Mouse (Mus musculus) hindbrain, embryonic 12.5 days (tissue): ENCODE results near the gene Ormdl3. TPM values are rescaled to one million over a fixed set of nuclear protein-coding genes. Genes with fewer than 3 reads are reported as not detected.
A peak's percentile ranks its signal among the peaks of the same experiment; 100 is the strongest.
"Not testable (repeated sequence)": the region's sequence is repeated elsewhere in the genome, so short reads cannot be mapped to it uniquely, and the experiment has no call there.

Experiments used
- ATAC-seq: fragments of 200-750 bp; cut with Nextera tagmentation; 2 replicates; pipeline ENCODE4 v1.8.0; 2017; ENCODE audit warnings: moderate TSS enrichment; ENCODE audit not compliant: low FRiP score
- H3K27ac ChIP-seq: fragments of 300-500 bp; sonication (generic); 2 replicates; pipeline ENCODE4 v1.5.1; 2016; ENCODE audit warnings: mild to moderate bottlenecking
- H3K27me3 ChIP-seq: fragments of 300-500 bp; sonication (generic); 2 replicates; pipeline ENCODE4 v1.6.1; 2016; ENCODE audit warnings: mild to moderate bottlenecking
- H3K36me3 ChIP-seq: fragments of 300-500 bp; sonication (generic); 2 replicates; pipeline ENCODE4 v1.6.1; 2016; ENCODE audit warnings: mild to moderate bottlenecking
- H3K4me1 ChIP-seq: fragments of 300-500 bp; sonication (generic); 2 replicates; pipeline ENCODE4 v1.6.1; 2016
- H3K4me2 ChIP-seq: fragments of 300-500 bp; sonication (generic); replicated peaks from 2 replicates; pipeline ENCODE4 v1.6.1; 2016; ENCODE audit warnings: mild to moderate bottlenecking
- H3K4me3 ChIP-seq: fragments of 300-500 bp; sonication (generic); 2 replicates; pipeline ENCODE4 v1.5.1; 2016; ENCODE audit warnings: mild to moderate bottlenecking
- H3K9ac ChIP-seq: fragments of 300-500 bp; sonication (generic); 2 replicates; pipeline ENCODE4 v1.6.1; 2016; ENCODE audit warnings: mild to moderate bottlenecking, moderate library complexity
- H3K9me3 ChIP-seq: fragments of 300-500 bp; sonication (generic); replicated peaks from 2 replicates; pipeline ENCODE4 v1.6.1; 2016; ENCODE audit warnings: mild to moderate bottlenecking
- WGBS: fragments of 180-500 bp; shearing (Covaris S2); methylation state at CpG from one replicate; pipeline ENCODE4 v1.1.7; 2016; 5-methylcytosine and 5-hydroxymethylcytosine counted together
- polyA plus RNA-seq: library from polyadenylated mRNA; unstranded; fragments of >200 nt; fragmentation: Nextera tagmentation; extraction: Ambion mirVana; gene quantifications from 2 replicates; pipeline ENCODE4 v1.2.1, GENCODE M21; 2016

Gene Ormdl3
- 69.8 and 71.4 TPM in 2 replicates for polyA plus RNA-seq

GRCm38 (mm10) chr11:98586892-98587563 is at the start of gene Ormdl3:
Gene Ormdl3, minus strand, starts transcription at chr11:98587368.
- Histone ChIP-seq H3K36me3 (peaks cover 17% of the 10 kb centered on the region), H3K27me3 (no peaks in the 10 kb centered on the region), H3K4me1 (peaks cover 34% of the 10 kb centered on the region), H3K9me3 (no peaks in the 10 kb centered on the region), H3K27ac (peak within 1 kb of the TSS; percentile 86), H3K9ac (peak within 1 kb of the TSS; percentile 90), H3K4me2 (peak within 1 kb of the TSS; percentile 93), H3K4me3 (peak within 1 kb of the TSS; percentile 86)
- peak; percentile 96 for ATAC-seq
- under 1% methylated on average over 49 of the region's 49 CpGs for WGBS

- WGBS, result 32% methylated on average over 10 of the region's 10 CpGs
- not testable (repeated sequence) for H3K4me1 ChIP-seq, H3K27ac ChIP-seq, H3K4me2 ChIP-seq, H3K27me3 ChIP-seq, H3K9ac ChIP-seq, H3K36me3 ChIP-seq, H3K9me3 ChIP-seq, ATAC-seq, H3K4me3 ChIP-seq
Observed at GRCm38 (mm10) chr11:98635312-98635970, 48.3 kb upstream of the Ormdl3 start.

GRCm38 (mm10) chr11:98630646-98631045 is 43.5 kb upstream of the Ormdl3 start:
- no peak overlapping the region for H3K4me2 ChIP-seq
- no peak overlapping the region for H3K27ac ChIP-seq
- no peaks in the 10 kb centered on the region for H3K36me3 ChIP-seq
- H3K4me1 ChIP-seq, result no peaks in the 10 kb centered on the region
- no peak overlapping the region for H3K9ac ChIP-seq
- H3K27me3 ChIP-seq, result 0 out of 2 replicates have a peak, but pooled peaks cover 8% of the 10 kb centered on the region
- no peak overlapping the region for H3K4me3 ChIP-seq
- WGBS, result 90% methylated on average over 5 of the region's 5 CpGs
- no peaks in the 10 kb centered on the region for H3K9me3 ChIP-seq
- no peak for ATAC-seq

- H3K27me3 ChIP-seq, result 0 out of 2 replicates have a peak, but pooled peaks cover 8% of the 10 kb centered on the region
- no peak overlapping the region for H3K27ac ChIP-seq
- H3K4me3 ChIP-seq, result no peak overlapping the region
- H3K4me1 ChIP-seq, result no peaks in the 10 kb centered on the region
- no peak overlapping the region for H3K9ac ChIP-seq
- no peaks in the 10 kb centered on the region for H3K36me3 ChIP-seq
- 0 out of 2 replicates have a peak, but pooled peaks cover under 1% of the 10 kb centered on the region for H3K9me3 ChIP-seq
- WGBS, result 97% methylated on average over 3 of the region's 3 CpGs
- H3K4me2 ChIP-seq, result no peak overlapping the region
- ATAC-seq, result no peak
Observed at GRCm38 (mm10) chr11:98628706-98629105, 41.5 kb upstream of the Ormdl3 start.

GRCm38 (mm10) chr11:98625611-98626410 is 38.6 kb upstream of the Ormdl3 start, which contains the start of the genes Gm12355 and Gsdma3:
Gene Gm12355, minus strand, starts transcription at chr11:98625661.
Gene Gsdma3, plus strand, starts transcription at chr11:98626360.
- Histone ChIP-seq H3K9ac (no peak within 1 kb of the TSS), H3K27me3 (0 out of 2 replicates have a peak, but pooled peaks cover 3% of the 10 kb centered on the region), H3K4me1 (no peaks in the 10 kb centered on the region), H3K9me3 (0 out of 2 replicates have a peak, but pooled peaks cover 9% of the 10 kb centered on the region), H3K4me3 (no peak within 1 kb of the TSS), H3K4me2 (no peak within 1 kb of the TSS), H3K27ac (no peak within 1 kb of the TSS), H3K36me3 (no peaks in the 10 kb centered on the region)
- 89% methylated on average over 10 of the region's 10 CpGs for WGBS
- no peak for ATAC-seq

- not testable (repeated sequence) for H3K27ac ChIP-seq, H3K36me3 ChIP-seq, H3K9me3 ChIP-seq, H3K27me3 ChIP-seq, H3K4me3 ChIP-seq, ATAC-seq, H3K4me2 ChIP-seq, H3K4me1 ChIP-seq, H3K9ac ChIP-seq
- 94% methylated on average over 2 of the region's 2 CpGs for WGBS
Observed at GRCm38 (mm10) chr11:98624381-98624780, 37.2 kb upstream of the Ormdl3 start.

- WGBS, result 83% methylated on average over 6 of the region's 6 CpGs
- H3K9me3 ChIP-seq, H3K4me3 ChIP-seq, H3K4me2 ChIP-seq, H3K36me3 ChIP-seq, H3K27ac ChIP-seq, H3K4me1 ChIP-seq, H3K9ac ChIP-seq, H3K27me3 ChIP-seq, ATAC-seq: not testable (repeated sequence)
Observed at GRCm38 (mm10) chr11:98623981-98624380, 36.8 kb upstream of the Ormdl3 start.

- Histone ChIP-seq H3K27ac (no peak overlapping the region), H3K4me2 (no peak overlapping the region), H3K4me1 (no peaks in the 10 kb centered on the region), H3K9ac (no peak overlapping the region), H3K4me3 (no peak overlapping the region), H3K9me3 (0 out of 2 replicates have a peak, but pooled peaks cover 9% of the 10 kb centered on the region), H3K36me3 (no peaks in the 10 kb centered on the region), H3K27me3 (no peaks in the 10 kb centered on the region)
- 92% methylated on average over 13 of the region's 13 CpGs for WGBS
- no peak for ATAC-seq
Observed at GRCm38 (mm10) chr11:98620791-98621190, 33.6 kb upstream of the Ormdl3 start.

GRCm38 (mm10) chr11:98606763-98607162 is 19.6 kb upstream of the Ormdl3 start:
- Histone ChIP-seq H3K4me3 (no peak overlapping the region), H3K9me3 (no peaks in the 10 kb centered on the region)
- 10% methylated on average over 3 of the region's 3 CpGs for WGBS

GRCm38 (mm10) chr11:98604911-98605310 is 17.7 kb upstream of the Ormdl3 start:
- peaks cover 24% of the 10 kb centered on the region for H3K27me3 ChIP-seq
- H3K4me1 ChIP-seq, H3K9me3 ChIP-seq, H3K9ac ChIP-seq, H3K27ac ChIP-seq, H3K4me3 ChIP-seq, H3K4me2 ChIP-seq, H3K36me3 ChIP-seq, ATAC-seq: not testable (repeated sequence)
- whole genome bisulfite sequencing, result 74% methylated on average over 6 of the region's 6 CpGs

More at GRCm38 (mm10) chr11:98606763-98607162, 19.6 kb upstream of the Ormdl3 start:
- ATAC-seq, result no peak
- peaks cover 7% of the 10 kb centered on the region for H3K4me1 ChIP-seq
- no peaks in the 10 kb centered on the region for H3K36me3 ChIP-seq
- no peak overlapping the region for H3K4me2 ChIP-seq
- H3K27me3 ChIP-seq, result peaks cover 8% of the 10 kb centered on the region; the same call in 1 of the 2 replicates
- no peak overlapping the region for H3K27ac ChIP-seq
- no peak overlapping the region for H3K9ac ChIP-seq

GRCm38 (mm10) chr11:98603953-98604352 is 16.8 kb upstream of the Ormdl3 start:
- WGBS, result 81% methylated on average over 2 of the region's 2 CpGs
- H3K27me3 ChIP-seq, result peaks cover 34% of the 10 kb centered on the region
- no peak overlapping the region for H3K4me2 ChIP-seq
- H3K9me3 ChIP-seq, result no peaks in the 10 kb centered on the region
- no peak overlapping the region for H3K27ac ChIP-seq
- no peak for ATAC-seq
- H3K4me1 ChIP-seq, result peaks cover 7% of the 10 kb centered on the region
- no peaks in the 10 kb centered on the region for H3K36me3 ChIP-seq
- no peak overlapping the region for H3K4me3 ChIP-seq
- H3K9ac ChIP-seq, result no peak overlapping the region
